Mouse (Mus musculus): Measurements from ENCODE around the gene Sgms2. TPM values are rescaled to one million over a fixed set of nuclear protein-coding genes. Genes with fewer than 3 reads are reported as not detected.

The Sgms2 gene
- polyA plus RNA-seq, 1 experiment from 2014 or later, result 9.2 TPM

DNA sequence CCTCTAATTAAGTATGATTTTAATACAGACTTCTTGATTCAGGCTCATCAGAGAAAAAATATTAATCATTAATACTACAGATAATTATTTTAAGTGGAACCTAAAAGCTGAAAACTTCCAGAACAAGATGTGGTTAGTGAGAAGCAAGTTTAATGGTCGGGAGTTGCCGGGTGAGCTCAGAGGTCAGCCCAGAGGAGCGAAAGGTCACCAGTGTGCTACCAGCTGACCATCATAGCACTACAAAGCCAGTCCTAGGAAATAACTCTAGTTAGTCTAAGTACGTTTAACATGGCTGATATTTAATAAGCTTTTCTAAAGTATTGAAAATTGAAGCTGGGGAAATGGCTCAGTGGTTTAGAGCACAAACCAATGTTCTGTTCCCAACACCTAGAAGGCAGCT lies 129.3 kb downstream of the Sgms2 start:
- no peaks in the 10 kb centered on the region for H3K9me3 ChIP-seq (ENCODE audit: low read length)
- H3K4me2 ChIP-seq (ENCODE audit: low read depth, low read length), result no peak overlapping the region
- peaks cover 4% of the 10 kb centered on the region; the same call in 1 of the 2 replicates for H3K4me1 ChIP-seq (ENCODE audit: insufficient read depth)
- H3K4me3 ChIP-seq (ENCODE audit: low read depth, low read length), result no peak overlapping the region
- H3K9ac ChIP-seq (replicated peaks), result no peak overlapping the region
- WGBS (ENCODE audit: insufficient replicate concordance), result 66% methylated on average over 4 of the region's 4 CpGs
- no peak overlapping the region for H3K27ac ChIP-seq (ENCODE audit: low read depth)
- no peak for TF ChIP-seq EP300 (IDR thresholded peaks at IDR 0.05; ENCODE audit: low read depth)
- TF ChIP-seq CTCF (IDR thresholded peaks at IDR 0.05; ENCODE audit: low read depth), result no peak
- ATAC-seq, result no peak
- H3K27me3 ChIP-seq (ENCODE audit: insufficient read depth, low read length), result no peaks in the 10 kb centered on the region
- no peak for DNase-seq
- H3K36me3 ChIP-seq (replicated peaks; ENCODE audit: insufficient read depth, low read length), result no peaks in the 10 kb centered on the region

DNA sequence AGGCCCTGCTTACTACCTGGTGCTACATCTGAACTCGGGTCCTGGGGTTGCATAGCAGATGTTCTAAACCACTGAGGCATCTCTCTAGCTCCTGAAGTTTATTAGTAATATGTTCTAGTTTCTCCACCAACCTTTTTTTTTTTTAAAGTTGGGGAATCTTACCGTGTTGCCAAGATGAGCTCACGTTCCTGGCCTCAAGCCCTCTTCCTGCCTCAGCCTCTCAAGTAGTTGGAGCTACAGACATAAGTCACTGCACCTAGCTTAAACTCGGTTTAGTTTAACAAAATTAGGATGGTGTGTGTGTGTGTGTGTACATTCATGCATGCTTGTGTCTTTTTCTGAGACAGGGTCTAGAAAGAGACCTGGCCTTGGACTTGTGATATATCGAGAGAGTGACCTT lies 132.2 kb downstream of the Sgms2 start:
- TF ChIP-seq CTCF (IDR thresholded peaks at IDR 0.05; ENCODE audit: low read depth), result no peak
- no peak for TF ChIP-seq EP300 (IDR thresholded peaks at IDR 0.05; ENCODE audit: low read depth)
- WGBS (ENCODE audit: insufficient replicate concordance), result 77% methylated on average over 5 of the region's 5 CpGs
- peaks cover 4% of the 10 kb centered on the region; the same call in 1 of the 2 replicates for H3K4me1 ChIP-seq (ENCODE audit: insufficient read depth)
- H3K27me3 ChIP-seq (ENCODE audit: insufficient read depth, low read length), result no peaks in the 10 kb centered on the region
- H3K4me3 ChIP-seq (ENCODE audit: low read depth, low read length), result no peak overlapping the region
- no peak overlapping the region for H3K27ac ChIP-seq (ENCODE audit: low read depth)
- H3K36me3 ChIP-seq (replicated peaks; ENCODE audit: insufficient read depth, low read length), result no peaks in the 10 kb centered on the region
- DNase-seq (no peak), ATAC-seq (no peak)
- H3K4me2 ChIP-seq (ENCODE audit: low read depth, low read length), result no peak overlapping the region
- H3K9me3 ChIP-seq (ENCODE audit: low read length), result no peaks in the 10 kb centered on the region
- H3K9ac ChIP-seq (replicated peaks), result no peak overlapping the region

DNA sequence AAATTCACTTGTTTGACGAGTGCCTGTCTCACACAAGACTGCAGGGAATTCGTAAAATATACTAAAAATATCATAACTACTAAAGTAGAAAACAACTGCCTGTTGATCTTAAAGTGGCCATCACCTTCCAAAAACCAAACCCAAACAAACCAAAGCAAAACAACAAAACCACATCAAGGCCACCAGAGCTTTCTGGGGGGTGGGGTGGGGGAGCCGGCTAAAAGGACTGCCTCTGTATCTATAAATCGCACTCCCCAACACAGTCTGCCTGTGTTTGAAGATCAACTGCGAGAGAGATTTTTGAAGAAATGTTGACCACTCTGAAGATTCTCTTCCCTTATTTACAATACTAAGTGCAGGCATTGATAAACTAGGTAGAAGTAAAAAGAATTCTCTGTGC lies 133.0 kb downstream of the Sgms2 start:
- Histone ChIP-seq H3K36me3 (replicated peaks; ENCODE audit: insufficient read depth, low read length) (no peaks in the 10 kb centered on the region), H3K9ac (replicated peaks) (no peak overlapping the region), H3K4me1 (ENCODE audit: insufficient read depth) (no peaks in the 10 kb centered on the region), H3K9me3 (ENCODE audit: low read length) (no peaks in the 10 kb centered on the region), H3K4me3 (ENCODE audit: low read depth, low read length) (no peak overlapping the region), H3K27me3 (ENCODE audit: insufficient read depth, low read length) (no peaks in the 10 kb centered on the region), H3K27ac (ENCODE audit: low read depth) (no peak overlapping the region), H3K4me2 (ENCODE audit: low read depth, low read length) (no peak overlapping the region)
- ATAC-seq (no peak), DNase-seq (no peak)
- TF ChIP-seq EP300 (IDR thresholded peaks at IDR 0.05; ENCODE audit: low read depth), result no peak
- no peak for TF ChIP-seq CTCF (IDR thresholded peaks at IDR 0.05; ENCODE audit: low read depth)
- WGBS (ENCODE audit: insufficient replicate concordance), result 59% methylated on average over 5 of the region's 5 CpGs

DNA sequence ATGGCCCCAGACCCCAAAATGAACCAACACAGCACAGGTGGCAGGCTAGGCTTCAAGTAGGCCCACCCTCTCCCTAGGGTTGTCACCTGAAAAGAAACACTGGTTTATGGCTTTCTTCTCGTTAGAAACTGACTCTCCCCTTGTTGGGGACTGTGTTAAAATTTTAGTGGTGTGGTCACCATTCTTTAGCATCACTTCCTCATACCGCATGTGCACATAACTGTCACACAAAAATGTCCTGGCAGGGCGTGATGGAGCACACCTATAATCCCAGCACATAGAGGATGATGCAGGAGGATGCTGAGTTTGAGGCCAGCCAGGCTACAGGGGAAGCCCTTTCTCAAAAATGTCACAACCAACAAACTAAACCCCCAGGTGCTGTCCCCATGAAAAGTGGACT lies 133.6 kb downstream of the Sgms2 start:
- WGBS (ENCODE audit: insufficient replicate concordance), result 50% methylated on average over 3 of the region's 3 CpGs
- TF ChIP-seq CTCF (IDR thresholded peaks at IDR 0.05; ENCODE audit: low read depth), result no peak
- TF ChIP-seq EP300 (IDR thresholded peaks at IDR 0.05; ENCODE audit: low read depth), result no peak
- Histone ChIP-seq H3K9me3 (ENCODE audit: low read length) (no peaks in the 10 kb centered on the region), H3K27ac (ENCODE audit: low read depth) (no peak overlapping the region), H3K27me3 (ENCODE audit: insufficient read depth, low read length) (no peaks in the 10 kb centered on the region), H3K36me3 (replicated peaks; ENCODE audit: insufficient read depth, low read length) (no peaks in the 10 kb centered on the region), H3K9ac (replicated peaks) (no peak overlapping the region), H3K4me3 (ENCODE audit: low read depth, low read length) (no peak overlapping the region), H3K4me1 (ENCODE audit: insufficient read depth) (no peaks in the 10 kb centered on the region), H3K4me2 (ENCODE audit: low read depth, low read length) (no peak overlapping the region)
- ATAC-seq (no peak), DNase-seq (no peak)

DNA sequence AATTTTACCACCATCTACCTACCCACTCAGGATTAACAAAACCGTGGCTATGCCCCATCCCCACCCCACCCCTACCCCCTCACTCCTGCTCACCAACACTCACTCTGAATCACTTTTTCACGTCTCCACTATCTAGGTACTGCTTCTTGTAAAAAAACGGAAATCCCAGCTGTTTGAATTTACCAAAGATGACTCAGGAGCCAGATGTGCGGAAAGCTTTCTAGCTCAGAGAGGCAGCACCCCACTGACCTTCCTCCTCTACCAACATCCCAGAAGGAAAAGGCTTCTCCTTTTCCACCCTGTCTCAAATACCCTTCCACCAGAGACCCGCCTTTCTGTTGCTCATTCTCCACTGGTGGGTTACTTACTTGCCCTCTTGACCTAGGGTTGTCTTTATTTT lies 135.2 kb downstream of the Sgms2 start:
- H3K36me3 ChIP-seq (replicated peaks; ENCODE audit: insufficient read depth, low read length), result no peaks in the 10 kb centered on the region
- no peak overlapping the region for H3K4me3 ChIP-seq (ENCODE audit: low read depth, low read length)
- no peak overlapping the region for H3K4me2 ChIP-seq (ENCODE audit: low read depth, low read length)
- WGBS (ENCODE audit: insufficient replicate concordance), result 42% methylated on average over 5 of the region's 5 CpGs
- H3K27me3 ChIP-seq (ENCODE audit: insufficient read depth, low read length), result no peaks in the 10 kb centered on the region
- no peak overlapping the region for H3K9ac ChIP-seq (replicated peaks)
- DNase-seq (no peak), ATAC-seq (no peak)
- H3K9me3 ChIP-seq (ENCODE audit: low read length), result no peaks in the 10 kb centered on the region
- no peak for TF ChIP-seq CTCF (IDR thresholded peaks at IDR 0.05; ENCODE audit: low read depth)
- TF ChIP-seq EP300 (IDR thresholded peaks at IDR 0.05; ENCODE audit: low read depth), result no peak
- no peak overlapping the region for H3K27ac ChIP-seq (ENCODE audit: low read depth)
- H3K4me1 ChIP-seq (ENCODE audit: insufficient read depth), result no peaks in the 10 kb centered on the region

DNA sequence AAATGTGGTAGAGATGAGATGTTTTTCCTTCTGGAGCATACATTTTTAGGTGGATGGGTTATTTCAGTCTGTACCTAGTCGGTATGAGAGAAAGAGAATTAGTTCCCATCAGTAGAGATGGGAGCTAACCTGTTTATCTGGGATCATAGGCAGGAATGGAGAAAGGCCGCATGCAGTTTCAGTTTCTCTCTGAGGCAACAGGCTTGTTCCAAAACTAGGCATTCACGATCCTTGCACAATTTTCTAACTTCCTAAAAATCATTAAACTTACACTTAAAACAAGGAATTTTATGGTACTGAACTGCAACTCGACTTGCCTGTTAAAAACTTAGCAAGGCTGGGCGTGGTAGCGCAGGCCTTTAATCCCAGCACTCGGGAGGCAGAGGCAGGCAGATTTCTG lies 140.7 kb downstream of the Sgms2 start:
- Histone ChIP-seq H3K9ac (replicated peaks) (no peak overlapping the region), H3K36me3 (replicated peaks; ENCODE audit: insufficient read depth, low read length) (no peaks in the 10 kb centered on the region), H3K4me3 (ENCODE audit: low read depth, low read length) (no peak overlapping the region), H3K27me3 (ENCODE audit: insufficient read depth, low read length) (no peaks in the 10 kb centered on the region), H3K9me3 (ENCODE audit: low read length) (no peaks in the 10 kb centered on the region), H3K4me1 (ENCODE audit: insufficient read depth) (peaks cover 3% of the 10 kb centered on the region; the same call in 1 of the 2 replicates), H3K4me2 (ENCODE audit: low read depth, low read length) (peak overlapping the region; percentile 8; the same call in 1 of the 2 replicates), H3K27ac (ENCODE audit: low read depth) (no peak overlapping the region)
- no peak for TF ChIP-seq EP300 (IDR thresholded peaks at IDR 0.05; ENCODE audit: low read depth)
- TF ChIP-seq CTCF (IDR thresholded peaks at IDR 0.05; ENCODE audit: low read depth), result no peak
- 65% methylated on average over 7 of the region's 7 CpGs for WGBS (ENCODE audit: insufficient replicate concordance)
- ATAC-seq (no peak), DNase-seq (no peak)

DNA sequence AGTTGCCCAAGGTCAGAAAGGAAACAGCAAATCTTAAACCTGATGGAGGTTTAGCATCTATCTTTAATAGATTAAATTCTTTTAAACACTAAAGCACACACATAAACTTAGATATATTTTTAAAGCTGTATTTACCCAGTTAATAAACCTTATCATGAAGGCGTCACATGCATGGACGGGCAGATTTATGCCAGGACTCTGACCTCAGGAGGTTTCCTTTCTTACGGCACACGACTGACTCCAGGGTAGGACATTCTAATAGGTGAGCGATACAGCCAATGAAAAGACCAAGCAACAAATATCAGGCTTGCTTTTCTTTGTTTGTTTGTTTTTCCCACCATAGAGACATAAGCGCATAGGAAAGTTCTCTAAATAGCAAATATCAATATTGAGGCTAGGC lies 142.2 kb downstream of the Sgms2 start:
- Histone ChIP-seq H3K9ac (replicated peaks) (no peak overlapping the region), H3K36me3 (replicated peaks; ENCODE audit: insufficient read depth, low read length) (no peaks in the 10 kb centered on the region), H3K27ac (ENCODE audit: low read depth) (no peak overlapping the region), H3K27me3 (ENCODE audit: insufficient read depth, low read length) (no peaks in the 10 kb centered on the region), H3K4me2 (ENCODE audit: low read depth, low read length) (no peak overlapping the region), H3K4me1 (ENCODE audit: insufficient read depth) (peaks cover 3% of the 10 kb centered on the region; the same call in 1 of the 2 replicates), H3K9me3 (ENCODE audit: low read length) (no peaks in the 10 kb centered on the region), H3K4me3 (ENCODE audit: low read depth, low read length) (no peak overlapping the region)
- TF ChIP-seq EP300 (IDR thresholded peaks at IDR 0.05; ENCODE audit: low read depth) (no peak), CTCF (IDR thresholded peaks at IDR 0.05; ENCODE audit: low read depth) (no peak)
- ATAC-seq, result no peak
- no peak for DNase-seq
- 73% methylated on average over 6 of the region's 6 CpGs for WGBS (ENCODE audit: insufficient replicate concordance)

Data from liver, postnatal 0 days (tissue).